Mouse (Mus musculus) hindbrain, embryonic 16.5 days (tissue): ENCODE measurements around the gene Pax1. TPM values are rescaled to one million over a fixed set of nuclear protein-coding genes. Genes with fewer than 3 reads are reported as not detected.

ENCODE experiments used
- ATAC-seq: fragments of 200-750 bp; cut with Nextera tagmentation; 2 replicates; pipeline ENCODE4 v1.8.0; 2017; ENCODE audit warnings: moderate TSS enrichment, moderate library complexity
- H3K27ac ChIP-seq: fragments of 300-500 bp; sonication (generic); 2 replicates; pipeline ENCODE4 v1.5.1; 2014; ENCODE audit warnings: low read depth, mild to moderate bottlenecking, control low read depth, low read length, moderate library complexity
- H3K27me3 ChIP-seq: fragments of 300-500 bp; sonication (generic); replicated peaks from 2 replicates; pipeline ENCODE4 v1.6.1; 2014; ENCODE audit warnings: low read length; ENCODE audit not compliant: control insufficient read depth, insufficient read depth
- H3K36me3 ChIP-seq: fragments of 300-500 bp; sonication (generic); 2 replicates; pipeline ENCODE4 v1.6.1; 2014; ENCODE audit warnings: mild to moderate bottlenecking, low read length, moderate library complexity, mixed read lengths; ENCODE audit not compliant: control insufficient read depth, insufficient read depth
- H3K4me1 ChIP-seq: fragments of 300-500 bp; sonication (generic); 2 replicates; pipeline ENCODE4 v1.6.1; 2014; ENCODE audit warnings: low read depth, low read length; ENCODE audit not compliant: control insufficient read depth, insufficient read depth
- H3K4me2 ChIP-seq: fragments of 300-500 bp; sonication (generic); 2 replicates; pipeline ENCODE4 v1.6.1; 2014; ENCODE audit warnings: mild to moderate bottlenecking, low read length, control low read depth, moderate library complexity
- H3K4me3 ChIP-seq: fragments of 300-500 bp; sonication (generic); 2 replicates; pipeline ENCODE4 v1.5.1; 2014; ENCODE audit warnings: mild to moderate bottlenecking, low read length, control low read depth, moderate library complexity
- H3K9ac ChIP-seq: fragments of 300-500 bp; sonication (generic); 2 replicates; pipeline ENCODE4 v1.6.1; 2014; ENCODE audit warnings: low read depth, mild to moderate bottlenecking, control low read depth, low read length, moderate library complexity
- H3K9me3 ChIP-seq: fragments of 300-500 bp; sonication (generic); 2 replicates; pipeline ENCODE4 v1.6.1; 2014; ENCODE audit warnings: mild to moderate bottlenecking, low read length, moderate library complexity; ENCODE audit not compliant: control insufficient read depth
- WGBS: fragments of 180-500 bp; shearing (Covaris S2); extraction: QIAGEN DNeasy Blood & Tissue Kit; methylation state at CpG from one replicate; pipeline ENCODE4 v1.1.7; 2014; 5-methylcytosine and 5-hydroxymethylcytosine counted together
- polyA plus RNA-seq: library from polyadenylated mRNA; unstranded; fragments of >200 nt; fragmentation: Nextera tagmentation; extraction: Ambion mirVana; gene quantifications from 2 replicates; pipeline ENCODE4 v1.2.1, GENCODE M21; 2015

Pax1 gene
- polyA plus RNA-seq = 0.07 TPM in 1 of 2 replicates, not detected in the other

DNA sequence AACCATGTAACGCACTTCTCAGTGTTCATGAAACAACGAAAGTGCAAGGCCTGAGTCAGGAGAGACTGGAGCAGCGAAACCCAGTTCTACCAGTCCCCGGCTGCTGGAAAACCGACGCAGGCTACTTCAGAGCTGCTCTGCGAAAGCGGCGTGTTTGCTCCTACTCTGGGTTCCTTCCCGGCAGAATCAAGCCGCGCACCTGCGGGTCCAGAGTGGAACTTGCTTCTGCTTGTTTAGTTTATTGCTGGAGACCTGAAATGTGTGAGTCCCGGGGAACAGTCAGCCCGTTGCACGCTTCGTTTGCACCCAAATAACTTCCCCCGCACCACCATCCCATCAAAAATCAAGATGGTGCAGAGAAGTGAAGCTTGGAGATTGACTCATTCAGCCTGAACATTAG, at the start of gene Pax1:
Pax1 (plus strand) TSS at position 345 of the 400 bp plus-strand sequence.
- WGBS = 1% methylated on average over 18 of the region's 18 CpGs

DNA sequence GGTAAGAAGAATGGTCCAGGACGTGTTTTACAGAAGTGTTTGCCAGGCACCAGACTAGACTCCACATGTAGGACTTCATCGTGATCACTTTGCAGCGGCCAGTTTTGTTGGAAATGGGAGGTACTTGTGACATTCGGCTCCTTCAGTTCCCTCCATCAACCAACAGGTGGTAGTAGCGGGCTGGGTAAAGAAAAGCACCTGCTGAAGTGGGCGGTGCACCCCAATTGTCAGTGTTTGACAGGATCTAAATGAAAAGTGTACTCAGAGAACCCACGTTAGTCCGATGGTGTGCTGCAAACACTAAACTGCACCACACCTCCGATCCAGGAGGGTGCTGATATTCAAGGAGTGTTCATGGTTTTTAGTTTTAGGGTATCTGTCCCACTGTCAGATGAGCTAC, 40.7 kb upstream of the Pax1 start:
- peaks cover 5% of the 10 kb centered on the region; the same call in 1 of the 2 replicates for H3K27me3 ChIP-seq
- H3K27ac ChIP-seq = no peak overlapping the region
- no peak overlapping the region for H3K9ac ChIP-seq
- no peak overlapping the region for H3K4me3 ChIP-seq
- 15% methylated on average over 9 of the region's 9 CpGs for WGBS
- H3K4me2 ChIP-seq = no peak overlapping the region
- ATAC-seq = peak; percentile 40; the same call in 1 of the 2 replicates
- no peaks in the 10 kb centered on the region for H3K9me3 ChIP-seq
- H3K36me3 ChIP-seq = no peaks in the 10 kb centered on the region
- H3K4me1 ChIP-seq = no peaks in the 10 kb centered on the region

More for the DNA sequence above, at the start of gene Pax1:
- peaks cover 73% of the 10 kb centered on the region for H3K27me3 ChIP-seq
- H3K9ac ChIP-seq = no peak within 1 kb of the TSS
- H3K4me3 ChIP-seq = no peak within 1 kb of the TSS
- no peaks in the 10 kb centered on the region for H3K36me3 ChIP-seq
- peaks cover 4% of the 10 kb centered on the region for H3K4me1 ChIP-seq
- no peak within 1 kb of the TSS for H3K27ac ChIP-seq
- no peak for ATAC-seq
- no peak within 1 kb of the TSS for H3K4me2 ChIP-seq
- no peaks in the 10 kb centered on the region for H3K9me3 ChIP-seq

DNA sequence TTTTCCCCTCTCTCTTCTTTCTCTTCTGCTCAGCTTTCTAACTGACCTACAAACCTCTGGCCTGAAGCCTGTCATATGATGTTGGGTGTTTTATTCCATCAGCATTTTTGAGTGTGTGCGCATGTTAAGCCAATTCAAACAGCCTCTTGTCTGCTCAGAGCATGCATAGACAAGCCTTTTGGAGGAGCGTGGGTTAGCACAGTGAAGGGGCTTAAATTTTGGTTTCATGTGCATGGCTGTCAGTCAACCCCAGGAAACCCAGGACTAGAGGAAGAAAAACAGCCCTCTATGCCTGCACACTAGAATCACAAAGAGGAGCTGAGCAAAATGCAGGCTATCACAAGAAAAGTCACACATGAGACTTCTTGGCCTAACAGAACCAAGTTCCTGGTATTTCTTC, 36.5 kb upstream of the Pax1 start:
- no peaks in the 10 kb centered on the region for H3K36me3 ChIP-seq
- no peaks in the 10 kb centered on the region for H3K9me3 ChIP-seq
- H3K4me2 ChIP-seq = no peak overlapping the region
- H3K27ac ChIP-seq = no peak overlapping the region
- no peak overlapping the region for H3K9ac ChIP-seq
- no peak overlapping the region for H3K4me3 ChIP-seq
- H3K4me1 ChIP-seq = no peaks in the 10 kb centered on the region
- 81% methylated on average over 2 of the region's 2 CpGs for WGBS
- peaks cover 5% of the 10 kb centered on the region; the same call in 1 of the 2 replicates for H3K27me3 ChIP-seq
- no peak for ATAC-seq

DNA sequence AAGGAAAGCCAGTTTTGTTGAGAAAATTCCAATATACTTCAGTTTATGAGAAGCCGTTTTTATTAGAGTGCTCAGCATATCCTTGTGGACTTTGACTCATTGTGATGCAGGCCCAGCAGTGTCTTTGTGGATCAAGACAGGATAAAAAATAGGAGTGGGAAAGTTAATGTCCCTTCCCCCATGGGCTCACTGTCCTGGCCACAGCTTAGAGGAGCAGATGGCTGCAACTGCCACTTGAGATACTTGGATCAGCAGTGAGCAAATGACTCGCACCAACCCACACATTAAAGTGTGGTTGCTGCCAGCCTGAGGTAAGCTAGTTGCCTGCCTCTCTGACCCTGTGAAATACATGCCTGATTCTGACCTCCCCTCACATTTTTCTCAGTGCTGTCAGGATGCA, 29.0 kb upstream of the Pax1 start:
- Histone ChIP-seq H3K4me2 (no peak overlapping the region), H3K27ac (no peak overlapping the region), H3K4me3 (no peak overlapping the region), H3K36me3 (no peaks in the 10 kb centered on the region), H3K9me3 (no peaks in the 10 kb centered on the region), H3K9ac (no peak overlapping the region), H3K27me3 (no peaks in the 10 kb centered on the region), H3K4me1 (no peaks in the 10 kb centered on the region)
- ATAC-seq = no peak
- 67% methylated on average over 2 of the region's 2 CpGs for WGBS

DNA sequence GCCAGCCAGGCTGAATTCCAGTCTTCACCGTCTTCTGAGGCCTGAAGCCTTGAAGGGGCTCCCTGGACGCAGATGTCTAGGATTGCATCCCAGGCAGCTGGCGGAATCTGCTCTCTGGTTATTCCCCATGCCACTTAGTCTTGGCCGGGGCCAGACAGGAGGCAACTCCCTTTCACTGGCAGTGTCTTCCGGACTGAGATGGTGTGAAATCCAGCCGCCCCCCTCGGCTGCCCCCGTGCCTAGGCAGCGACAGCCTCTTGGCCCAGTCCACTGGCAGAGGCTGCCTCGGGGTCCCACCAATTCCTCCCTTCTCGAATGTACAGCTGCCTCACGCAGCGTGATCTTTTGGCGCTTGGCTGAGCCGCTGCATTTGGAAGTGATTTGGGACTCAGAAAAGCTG, 23.0 kb upstream of the Pax1 start:
- Histone ChIP-seq H3K9ac (no peak overlapping the region), H3K27ac (no peak overlapping the region), H3K4me3 (no peak overlapping the region), H3K4me1 (no peaks in the 10 kb centered on the region), H3K27me3 (no peaks in the 10 kb centered on the region), H3K36me3 (no peaks in the 10 kb centered on the region), H3K9me3 (no peaks in the 10 kb centered on the region), H3K4me2 (no peak overlapping the region)
- WGBS = 59% methylated on average over 15 of the region's 15 CpGs
- ATAC-seq = peak; percentile 61; the same call in 1 of the 2 replicates

DNA sequence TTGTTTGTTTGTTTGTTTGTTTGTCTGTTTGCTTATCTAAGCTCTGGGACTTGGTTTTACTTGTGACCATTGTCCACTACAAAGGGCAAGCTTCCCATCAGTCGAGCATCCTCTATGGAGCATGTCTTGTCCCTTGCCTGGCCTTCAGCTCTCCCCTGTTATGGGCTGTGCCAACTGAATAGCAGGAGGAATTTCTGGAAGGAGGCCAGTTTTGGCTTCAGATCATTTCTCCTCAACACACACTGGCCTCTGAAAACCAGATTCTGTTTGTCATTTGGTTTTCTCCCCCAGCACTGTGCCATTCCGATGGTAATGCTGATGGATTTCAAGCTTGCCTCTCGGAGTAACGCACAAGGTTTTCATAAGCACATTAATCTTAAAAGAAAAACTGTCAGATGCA, 21.9 kb upstream of the Pax1 start:
- Histone ChIP-seq H3K27ac (no peak overlapping the region), H3K27me3 (no peaks in the 10 kb centered on the region), H3K4me2 (no peak overlapping the region), H3K4me3 (no peak overlapping the region), H3K4me1 (no peaks in the 10 kb centered on the region), H3K9me3 (no peaks in the 10 kb centered on the region), H3K36me3 (no peaks in the 10 kb centered on the region), H3K9ac (no peak overlapping the region)
- 55% methylated on average over 4 of the region's 4 CpGs for WGBS
- 0 out of 2 replicates have a peak, but pooled peaks have one; percentile 48 for ATAC-seq

DNA sequence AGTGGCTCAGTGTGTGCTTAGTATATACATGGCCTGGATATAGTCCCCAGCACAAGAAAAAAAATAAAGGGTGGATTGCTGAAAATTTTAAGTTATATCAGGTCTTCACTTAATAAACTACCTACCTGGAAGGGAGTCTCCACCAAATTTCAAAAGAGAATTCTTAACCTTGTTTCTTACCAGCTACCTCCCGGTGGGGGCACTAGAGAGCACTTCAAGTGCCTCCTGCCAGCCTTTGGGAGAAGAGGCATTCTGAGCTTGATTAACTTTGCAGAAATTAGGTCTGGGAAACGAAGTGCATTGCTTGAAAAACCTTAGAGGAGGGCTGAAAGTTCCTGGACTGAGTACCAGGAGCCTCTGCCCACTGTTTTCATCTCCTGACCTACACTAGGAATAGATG, 19.5 kb upstream of the Pax1 start:
- Histone ChIP-seq H3K9me3 (no peaks in the 10 kb centered on the region), H3K27me3 (no peaks in the 10 kb centered on the region), H3K4me3 (no peak overlapping the region), H3K4me2 (no peak overlapping the region), H3K36me3 (no peaks in the 10 kb centered on the region), H3K9ac (no peak overlapping the region), H3K27ac (no peak overlapping the region), H3K4me1 (no peaks in the 10 kb centered on the region)
- ATAC-seq = no peak
- WGBS = 23% methylated on average over 2 of the region's 2 CpGs

DNA sequence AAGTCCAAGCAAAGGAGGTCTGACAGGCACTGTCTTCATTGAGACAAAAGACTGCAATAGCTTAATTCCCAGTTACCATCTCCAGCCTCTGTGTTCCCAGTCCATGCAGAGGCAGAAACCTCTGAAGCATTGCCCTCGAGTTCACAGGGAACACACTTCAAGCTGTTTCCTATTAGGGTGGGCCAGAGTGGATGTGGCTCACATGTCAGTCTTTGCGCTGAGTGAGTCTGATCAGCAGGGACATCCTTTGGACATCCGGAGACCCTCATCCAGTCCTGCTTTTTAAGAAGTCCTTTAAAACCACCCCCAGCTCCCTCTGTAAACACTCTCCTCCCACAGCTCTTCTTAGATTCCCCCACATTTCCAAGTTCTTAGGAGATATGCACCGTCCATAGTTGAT, 2.0 kb upstream of the Pax1 start:
- no peak for ATAC-seq
- Histone ChIP-seq H3K4me2 (no peak overlapping the region), H3K27me3 (peaks cover 74% of the 10 kb centered on the region), H3K27ac (no peak overlapping the region), H3K36me3 (no peaks in the 10 kb centered on the region), H3K9ac (no peak overlapping the region), H3K4me1 (no peaks in the 10 kb centered on the region), H3K9me3 (no peaks in the 10 kb centered on the region), H3K4me3 (no peak overlapping the region)
- under 1% methylated on average over 4 of the region's 4 CpGs for WGBS

DNA sequence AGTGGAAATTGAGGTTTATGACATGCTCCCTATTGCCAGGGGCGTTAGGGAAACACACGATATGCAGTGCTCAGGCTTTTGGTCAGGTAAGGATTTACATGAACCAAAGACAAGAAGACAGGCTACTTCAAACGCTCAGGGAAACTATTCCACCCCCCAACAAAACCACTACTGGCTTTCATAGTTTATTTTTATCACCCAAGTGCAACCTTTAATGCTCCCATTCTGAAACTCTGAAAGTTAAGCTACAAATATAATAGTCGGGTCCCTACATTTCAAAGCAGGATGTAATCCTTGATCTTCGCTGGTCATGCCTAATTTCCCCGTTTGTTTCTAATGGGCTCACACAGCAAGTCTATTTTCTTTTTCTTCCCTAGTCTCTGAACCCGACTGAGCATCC, 1.3 kb upstream of the Pax1 start:
- Histone ChIP-seq H3K36me3 (no peaks in the 10 kb centered on the region), H3K27me3 (peaks cover 75% of the 10 kb centered on the region), H3K4me1 (peaks cover 4% of the 10 kb centered on the region), H3K9ac (no peak overlapping the region), H3K27ac (no peak overlapping the region), H3K4me2 (no peak overlapping the region), H3K9me3 (no peaks in the 10 kb centered on the region), H3K4me3 (no peak overlapping the region)
- WGBS = 2% methylated on average over 7 of the region's 7 CpGs
- no peak for ATAC-seq

DNA sequence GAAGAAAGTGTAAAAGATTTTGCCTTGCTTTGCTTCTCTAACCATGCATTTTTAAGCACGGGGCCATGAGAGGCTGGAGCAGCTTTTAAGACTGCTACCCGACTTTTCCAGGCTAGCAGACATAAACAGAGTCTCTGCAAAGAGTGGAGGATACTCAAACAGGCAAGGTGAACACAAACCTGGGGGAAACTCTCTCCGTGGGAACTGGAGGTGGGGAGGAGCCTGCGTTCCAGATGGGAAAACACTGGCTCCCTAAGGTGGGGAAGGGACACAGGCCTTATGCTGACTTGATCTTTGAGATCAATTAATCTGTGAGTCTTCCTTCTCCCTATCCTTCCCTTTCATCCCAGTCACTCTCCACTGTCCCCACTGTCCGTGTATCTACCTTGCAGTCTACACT, 869 bp upstream of the Pax1 start:
- H3K9ac ChIP-seq = no peak overlapping the region
- ATAC-seq = no peak
- H3K9me3 ChIP-seq = no peaks in the 10 kb centered on the region
- no peak overlapping the region for H3K27ac ChIP-seq
- no peaks in the 10 kb centered on the region for H3K36me3 ChIP-seq
- 1% methylated on average over 5 of the region's 5 CpGs for WGBS
- peaks cover 75% of the 10 kb centered on the region for H3K27me3 ChIP-seq
- no peak overlapping the region for H3K4me2 ChIP-seq
- H3K4me3 ChIP-seq = no peak overlapping the region
- H3K4me1 ChIP-seq = peaks cover 4% of the 10 kb centered on the region
